Mouse (Mus musculus) cerebellum, postnatal 14 days (tissue): ENCODE measurements at regions not wholly inside any gene's neighbourhood (a gene's known extent, or its start where the extent isn't known, plus 50 kb on each side); places are given as distances from the start of the nearest gene placed in this dataset.

Experiments used
- DNase-seq, 2 experiments: peaks; one replicate each; pipeline ENCODE4 v3.0.0; 2021; ENCODE audit warnings: mixed read lengths in 2 of 2

DNA sequence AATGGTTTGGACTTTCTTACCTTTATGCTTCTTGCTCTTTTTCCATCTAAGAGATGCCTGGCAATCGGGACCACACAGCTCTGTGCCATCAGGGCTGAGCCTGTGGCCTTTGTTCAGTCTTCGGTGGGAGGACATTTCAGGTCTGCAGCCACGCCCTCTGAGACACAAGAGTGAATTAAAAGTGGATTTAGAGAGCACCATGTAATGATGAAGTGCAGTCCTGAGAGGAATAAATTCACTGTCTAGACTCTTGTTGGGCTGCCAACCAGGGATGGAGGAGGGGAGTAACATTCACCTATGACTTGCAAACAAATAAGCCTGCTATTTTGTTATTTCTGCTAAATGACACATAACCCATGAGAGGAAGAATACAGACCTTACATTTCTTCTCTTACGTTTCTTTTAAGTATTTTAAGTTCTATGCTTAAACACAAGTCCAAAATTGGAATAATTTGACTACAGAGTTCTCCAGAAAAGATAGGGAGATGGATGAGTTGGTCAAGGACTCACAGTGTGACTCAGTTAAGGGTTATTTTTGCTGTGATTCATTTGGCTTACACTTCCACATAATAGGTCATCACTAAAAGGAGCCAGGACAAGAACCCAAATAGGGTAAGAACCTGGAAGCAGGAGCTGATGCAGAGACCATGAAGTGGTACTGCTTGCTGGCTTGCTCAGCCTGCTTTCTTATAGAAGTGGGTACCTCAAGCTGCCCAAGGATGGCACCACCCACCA lies 484.3 kb downstream of the Nuf2 start:
- DNase-seq = no peak

DNA sequence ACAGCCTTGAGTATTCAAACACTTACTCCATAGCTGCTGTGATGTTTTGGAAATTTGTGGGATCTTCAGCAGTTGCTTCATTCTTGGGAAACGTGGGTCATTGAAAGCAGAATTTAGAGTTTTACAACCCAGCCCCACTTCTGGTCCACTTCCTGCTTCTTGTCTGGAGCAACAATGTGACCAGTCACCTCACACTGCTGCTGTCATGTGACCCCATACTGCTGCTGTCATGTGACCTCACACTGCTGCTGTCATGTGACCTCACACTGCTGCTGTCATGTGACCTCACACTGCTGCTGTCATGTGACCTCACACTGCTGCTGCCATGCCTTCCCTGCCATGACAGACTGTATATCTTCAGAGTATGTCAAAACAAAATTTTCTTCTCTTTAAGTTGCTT lies 497.7 kb downstream of the Nuf2 start:
- DNase-seq = no peak

DNA sequence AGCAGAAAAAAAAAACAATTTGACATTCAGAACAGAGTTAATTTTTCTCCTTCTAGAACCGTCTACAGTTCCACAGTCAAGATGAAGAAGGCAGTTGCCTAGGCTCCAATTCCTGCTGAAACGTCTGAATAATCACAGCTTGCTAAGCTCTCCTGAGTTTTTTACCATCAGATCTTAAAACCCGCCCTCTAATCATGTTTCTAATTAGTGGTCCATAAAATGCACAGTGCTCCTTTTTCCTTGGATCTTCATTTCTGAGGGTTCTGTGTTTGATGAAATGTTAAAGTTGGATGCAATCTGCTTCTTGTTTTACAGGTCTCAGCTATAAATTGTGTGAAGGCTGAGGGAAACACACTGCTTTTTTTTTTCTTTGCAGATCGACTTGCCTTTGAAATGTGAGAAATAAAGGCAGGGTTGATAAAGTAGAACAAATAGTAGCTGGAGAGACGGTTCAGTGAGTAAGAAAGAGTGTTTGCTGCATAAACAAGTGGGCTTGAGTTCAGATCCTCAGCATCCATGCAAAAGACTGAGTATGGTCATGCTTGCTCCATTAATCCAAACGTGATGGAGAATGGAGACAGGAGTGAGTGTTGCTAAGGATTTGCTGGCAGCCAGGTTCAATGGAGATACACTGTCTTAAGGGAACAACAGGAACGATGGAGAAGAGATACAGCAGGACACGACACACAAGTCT lies 499.3 kb downstream of the Nuf2 start:
- DNase-seq = no peak

DNA sequence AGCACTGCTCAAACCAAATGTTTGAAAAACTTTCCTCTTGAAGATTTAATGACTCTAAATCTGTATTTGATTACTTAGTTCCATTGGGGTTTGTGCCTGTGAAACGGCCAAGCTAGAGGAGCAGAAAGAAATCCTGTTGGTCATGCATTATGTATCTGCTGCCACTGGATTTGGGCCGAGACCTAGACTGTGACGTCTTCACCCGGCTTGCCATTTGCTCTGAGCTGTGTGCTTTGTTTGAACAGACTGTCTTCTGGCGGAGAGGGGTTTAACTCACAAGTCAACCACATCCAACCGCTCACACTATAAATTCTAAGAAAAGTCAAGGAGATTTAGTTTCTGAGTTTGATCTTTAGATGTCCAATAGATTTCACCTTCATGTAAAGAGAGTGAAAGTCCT lies 503.6 kb downstream of the Nuf2 start:
- DNase-seq = peak; percentile 9 to 10

DNA sequence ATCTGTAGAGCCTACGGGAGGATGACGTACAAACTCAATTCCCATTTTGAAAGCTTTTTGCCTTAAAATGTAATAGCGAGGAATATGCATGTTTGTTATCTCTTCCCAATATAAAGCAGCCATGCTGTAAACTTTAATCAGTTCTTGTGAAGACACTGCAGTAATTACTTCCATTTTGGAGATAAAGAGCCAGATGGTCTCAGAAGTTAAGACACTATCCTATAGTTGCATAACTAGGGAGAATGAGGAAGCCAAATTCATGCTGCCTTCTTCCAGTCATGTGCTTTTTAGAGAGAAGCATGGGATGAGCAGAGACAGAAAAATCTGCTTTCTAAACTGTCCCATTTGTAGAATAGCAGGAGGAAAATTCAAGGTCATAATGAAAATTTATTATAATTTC lies 504.0 kb downstream of the Nuf2 start:
- no peak for DNase-seq

DNA sequence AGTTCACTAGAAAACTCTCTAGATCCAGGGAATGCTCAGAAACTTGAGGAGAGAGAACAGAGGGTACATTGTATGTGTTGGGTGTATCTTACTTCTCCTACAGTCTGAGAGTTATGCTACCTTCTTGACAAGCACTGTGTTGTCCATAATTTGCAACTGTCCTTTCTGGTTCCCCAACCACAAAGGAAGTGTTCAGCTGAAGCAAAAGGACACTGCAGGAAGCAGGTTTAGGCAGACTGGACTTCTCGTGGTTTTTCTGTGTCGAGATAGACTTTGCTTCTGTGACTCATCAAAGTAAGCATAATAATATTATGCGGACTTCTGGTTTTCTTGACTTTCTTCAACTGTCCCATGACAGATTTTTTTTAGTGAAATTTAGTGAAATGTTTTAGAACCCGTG lies 506.7 kb downstream of the Nuf2 start:
- DNase-seq = no peak

DNA sequence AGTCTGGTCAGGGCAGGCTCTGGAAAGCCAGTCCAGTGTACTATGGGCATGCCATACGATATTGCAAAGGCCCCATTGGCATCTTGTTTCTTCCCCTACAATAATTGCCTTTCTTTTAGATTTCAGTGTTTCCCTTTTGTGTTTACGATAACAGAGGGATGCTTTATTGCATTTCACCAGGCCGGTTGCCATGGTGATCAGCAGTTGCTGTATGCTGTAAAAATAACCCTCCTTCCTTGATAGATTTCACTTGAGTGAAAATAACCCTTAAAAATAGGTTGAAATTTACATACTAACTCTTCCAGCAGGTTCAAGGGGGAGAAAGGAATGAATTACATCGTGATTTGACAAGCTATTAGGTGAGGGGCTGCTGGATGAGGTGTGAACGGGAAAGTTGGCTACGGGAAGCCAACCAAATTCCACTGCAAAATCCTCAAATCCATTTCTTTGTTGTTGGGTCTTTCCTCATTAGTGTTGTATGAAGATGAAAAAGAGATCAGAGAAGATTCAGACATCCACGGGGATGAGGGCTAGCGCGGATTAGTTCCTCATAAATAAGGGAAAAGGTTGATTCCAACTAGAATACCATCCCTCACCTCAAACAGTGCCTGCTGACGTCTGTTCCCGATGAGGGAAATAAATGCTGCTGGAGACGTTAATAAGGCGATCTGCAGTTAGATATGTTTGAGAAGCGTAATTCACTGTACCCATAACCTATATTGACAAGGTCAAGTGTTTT lies 539.6 kb downstream of the Nuf2 start:
- DNase-seq = no peak

DNA sequence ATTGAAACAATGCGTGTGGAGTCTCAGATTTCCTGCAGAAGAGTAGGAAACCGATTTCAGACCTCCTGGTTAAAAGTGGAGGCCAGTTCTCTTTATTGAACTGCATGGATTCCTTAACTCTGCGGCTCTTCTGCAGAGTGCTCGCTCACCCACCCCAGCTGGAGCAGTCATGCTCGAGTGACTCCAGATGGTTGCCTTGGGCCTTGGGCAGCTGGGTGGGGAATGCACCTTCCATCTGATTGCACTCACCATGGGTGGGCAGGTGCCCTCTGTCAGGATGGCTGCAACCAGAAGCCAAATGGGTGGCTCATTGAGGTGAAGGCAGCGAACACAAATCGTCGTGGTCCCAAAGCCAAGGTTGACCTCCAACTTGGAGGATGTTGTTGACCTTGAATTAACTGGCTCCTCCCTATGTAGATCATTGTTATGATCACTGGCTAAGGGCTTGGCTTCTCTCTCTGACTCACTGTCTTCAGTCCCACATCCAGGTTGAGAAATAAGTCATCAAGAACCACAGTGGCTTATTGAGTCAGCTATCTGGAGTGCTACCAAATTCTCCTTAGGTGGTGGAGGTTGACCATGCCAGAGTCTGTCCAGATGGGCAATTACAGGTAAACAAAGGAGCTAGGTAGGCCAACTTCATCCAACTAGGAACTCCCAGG lies 543.1 kb upstream of the Pbx1 start:
- peak; percentile 26 to 44 for DNase-seq

DNA sequence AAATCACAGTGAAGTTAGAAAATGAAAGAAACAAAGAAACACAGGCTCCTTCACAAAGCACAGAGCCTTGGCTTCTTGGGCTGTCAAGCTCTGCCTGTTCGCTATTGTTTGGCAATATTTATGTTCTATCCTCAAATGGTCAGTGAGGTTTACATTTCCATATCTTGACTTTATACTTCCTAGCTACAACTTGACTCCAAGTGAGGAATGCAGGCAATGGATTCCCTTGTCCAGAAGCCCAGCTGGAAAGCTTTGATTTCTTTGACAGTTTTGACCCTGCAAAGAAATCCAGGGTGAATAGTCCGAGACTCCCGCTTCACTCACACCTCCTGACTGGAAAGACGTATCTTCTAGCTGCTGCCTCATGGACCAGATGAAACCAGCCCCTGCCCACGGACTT lies 537.3 kb upstream of the Pbx1 start:
- no peak for DNase-seq

DNA sequence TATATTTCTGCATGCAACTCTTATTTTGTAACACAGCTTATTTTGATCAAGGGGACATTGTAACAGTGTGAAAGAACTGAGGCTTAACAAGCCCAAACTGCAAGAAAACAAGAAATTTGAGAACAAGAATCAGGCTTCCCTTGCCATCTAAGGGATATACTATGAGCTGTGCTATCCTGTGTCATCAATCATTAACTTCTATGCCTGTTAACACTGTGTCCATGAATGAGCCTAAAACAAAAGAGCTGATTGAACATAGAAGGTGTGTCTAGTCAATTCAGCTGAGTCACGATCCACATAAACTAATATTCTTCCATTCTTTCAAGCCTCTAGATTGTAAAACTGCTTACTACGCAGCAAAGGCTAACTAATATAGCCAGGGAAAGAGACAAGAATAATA lies 535.3 kb upstream of the Pbx1 start:
- no peak for DNase-seq

DNA sequence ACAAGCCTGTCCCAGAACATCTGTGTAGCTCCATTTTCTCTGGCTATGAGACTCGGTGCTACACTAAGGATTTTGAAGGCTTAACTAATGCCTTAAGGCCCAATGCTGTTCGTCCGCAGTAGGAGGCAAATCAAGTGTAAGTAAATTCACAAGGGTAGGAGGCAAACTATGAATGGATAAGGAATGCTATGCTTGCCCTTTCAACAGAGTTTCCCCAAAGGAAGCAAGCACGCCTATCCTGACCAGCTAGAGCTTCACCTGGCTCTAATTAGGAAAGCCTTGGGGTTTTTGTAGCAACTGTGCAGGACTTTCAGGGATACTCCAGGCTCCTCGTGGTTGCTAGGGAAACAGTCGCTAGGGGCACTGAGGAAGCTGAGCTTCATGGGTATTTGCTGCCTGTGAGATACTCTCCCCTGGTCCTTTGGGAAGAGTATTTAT lies 532.4 kb upstream of the Pbx1 start:
- no peak for DNase-seq

DNA sequence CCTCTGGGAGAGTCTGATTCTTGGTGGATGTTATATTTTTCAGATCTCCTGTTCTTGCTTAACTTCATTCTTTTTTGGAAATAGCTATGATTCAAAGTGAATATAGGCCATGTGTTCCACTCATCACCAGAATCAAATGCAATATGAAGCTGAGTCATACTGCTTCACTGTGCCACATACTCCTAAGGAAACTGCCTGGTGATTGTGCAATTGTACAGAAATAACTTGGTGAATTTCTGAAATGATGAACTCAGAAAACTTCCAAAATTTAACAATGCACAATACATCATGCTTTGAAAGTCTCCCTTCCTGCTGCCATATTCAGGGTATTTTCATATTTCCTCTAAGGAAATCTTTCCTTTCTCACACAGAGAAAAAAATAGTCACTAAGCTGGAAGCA lies 518.9 kb upstream of the Pbx1 start:
- no peak for DNase-seq

DNA sequence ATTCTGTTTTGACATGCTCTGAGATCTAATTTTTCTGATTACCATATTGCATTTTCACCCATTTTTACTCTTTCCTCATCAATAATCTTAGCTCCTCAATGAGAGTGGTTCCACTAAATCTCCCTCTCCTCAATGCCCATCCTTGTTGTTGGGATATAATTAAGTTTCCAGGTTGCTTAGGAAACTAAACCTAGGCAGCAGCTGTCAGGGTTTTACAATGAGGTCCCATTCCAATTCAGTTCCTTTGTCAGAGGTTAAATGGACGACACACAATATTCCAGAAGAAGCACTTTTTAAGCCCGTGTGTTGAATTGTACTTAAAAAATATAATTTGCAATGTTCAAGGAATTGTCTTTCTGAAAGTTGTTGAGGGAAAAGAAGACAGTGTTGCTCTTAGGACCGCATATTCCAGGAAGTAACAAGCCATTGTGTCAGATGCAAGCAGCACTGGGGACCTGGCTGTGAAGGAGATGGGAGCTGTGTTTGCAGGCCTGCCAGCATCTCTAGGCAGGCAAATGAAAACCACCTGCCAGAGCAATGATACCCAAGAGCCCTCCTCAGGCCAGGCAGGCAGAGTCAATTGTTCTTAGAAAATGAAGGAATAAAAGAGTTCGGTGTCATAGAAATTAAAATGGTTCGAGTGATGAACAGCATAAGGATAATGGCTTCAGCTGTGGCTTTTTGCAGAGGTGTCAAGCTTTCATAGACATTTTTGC lies 492.2 kb upstream of the Pbx1 start:
- peak; percentile 17 to 18 for DNase-seq

DNA sequence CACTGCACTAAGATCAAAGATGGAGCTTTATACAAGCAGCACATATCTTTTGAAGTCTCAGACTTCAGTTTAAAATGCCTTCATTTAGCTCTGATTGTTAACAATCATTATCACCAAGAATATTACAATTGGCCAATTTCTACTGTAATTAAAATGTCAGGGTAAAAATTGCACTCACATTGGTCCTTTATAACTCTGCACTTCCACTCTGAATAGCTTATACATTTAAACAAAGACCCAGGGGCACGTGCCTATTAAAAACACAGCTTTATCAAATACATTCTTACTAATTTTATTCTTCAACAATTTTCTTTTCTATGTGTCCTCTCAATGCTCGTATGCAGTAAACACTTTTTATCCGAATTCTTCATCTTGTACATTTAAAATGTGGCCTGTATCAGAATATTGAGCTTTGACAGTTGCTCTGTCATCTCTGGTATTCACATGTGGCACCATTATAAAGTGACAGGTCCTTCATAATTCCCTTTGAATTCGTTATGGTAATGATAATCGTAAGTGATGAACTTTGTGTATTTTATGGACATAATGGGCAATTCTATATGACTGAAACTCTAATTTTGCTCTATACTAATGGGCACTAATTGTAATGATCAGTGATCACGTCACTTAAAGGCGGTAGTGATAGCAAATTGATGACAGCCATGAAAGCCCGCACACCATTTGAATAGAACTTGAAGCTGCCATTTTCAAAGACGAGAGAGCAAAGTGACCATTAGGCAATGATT lies 486.4 kb upstream of the Pbx1 start:
- DNase-seq = no peak

DNA sequence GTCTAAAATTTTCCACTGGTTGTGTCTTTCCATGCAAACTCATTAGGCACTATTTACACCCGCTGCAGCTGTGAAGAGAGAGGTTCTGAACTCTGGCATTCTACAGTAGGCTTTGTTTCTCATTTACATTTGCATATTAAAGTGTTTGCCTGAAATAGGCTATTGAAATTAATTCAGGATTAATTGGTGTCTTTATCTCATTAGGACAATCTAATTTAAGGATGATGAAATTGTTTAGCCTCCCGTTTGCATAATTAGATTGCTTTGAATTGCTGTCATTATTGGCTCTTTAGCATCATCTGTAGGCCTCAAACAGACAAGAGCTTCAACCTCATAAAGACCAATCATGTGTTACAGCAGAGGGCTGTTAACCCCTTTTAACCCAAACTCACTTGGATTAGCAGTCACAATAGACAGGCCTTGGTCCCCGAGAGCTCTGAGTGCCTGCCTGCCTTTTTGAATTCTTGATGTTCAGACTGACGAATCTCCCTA lies 476.7 kb upstream of the Pbx1 start:
- DNase-seq = no peak

DNA sequence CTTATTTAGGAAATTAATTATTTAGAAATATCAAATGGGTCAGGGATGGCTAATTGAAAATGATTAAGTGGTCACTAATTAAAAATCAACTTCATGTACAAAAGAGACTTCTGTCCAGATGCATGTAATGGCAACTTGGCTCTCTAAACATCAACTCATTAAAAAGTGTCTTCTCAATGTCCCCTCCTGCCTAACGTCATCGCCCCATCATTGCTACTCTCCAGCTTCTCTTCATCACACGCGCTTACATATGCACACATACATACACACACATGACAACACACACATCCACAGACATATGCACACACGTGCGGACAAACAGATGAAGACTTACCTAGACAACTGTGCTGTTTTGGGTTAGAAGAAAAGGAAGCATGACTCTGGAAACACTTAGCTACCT lies 476.1 kb upstream of the Pbx1 start:
- no peak for DNase-seq

DNA sequence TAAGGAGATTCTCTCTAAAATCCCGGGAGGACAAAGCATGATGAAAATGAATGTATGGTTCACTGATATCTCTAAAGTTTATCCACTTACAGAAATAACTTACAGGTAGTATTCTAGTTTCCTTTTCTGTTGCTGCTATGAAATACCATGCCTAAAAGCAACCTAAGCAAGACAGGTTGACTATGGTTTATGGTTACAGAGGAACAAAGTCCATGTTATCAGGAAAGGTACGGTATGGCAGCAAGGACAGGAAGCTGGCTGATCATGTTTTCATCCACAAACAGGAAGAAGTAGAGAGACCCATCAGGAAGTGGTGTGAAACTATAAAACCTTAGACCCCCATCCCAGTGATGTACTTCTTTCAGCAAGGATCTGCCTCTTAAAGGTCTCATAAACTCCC lies 466.4 kb upstream of the Pbx1 start:
- no peak for DNase-seq

DNA sequence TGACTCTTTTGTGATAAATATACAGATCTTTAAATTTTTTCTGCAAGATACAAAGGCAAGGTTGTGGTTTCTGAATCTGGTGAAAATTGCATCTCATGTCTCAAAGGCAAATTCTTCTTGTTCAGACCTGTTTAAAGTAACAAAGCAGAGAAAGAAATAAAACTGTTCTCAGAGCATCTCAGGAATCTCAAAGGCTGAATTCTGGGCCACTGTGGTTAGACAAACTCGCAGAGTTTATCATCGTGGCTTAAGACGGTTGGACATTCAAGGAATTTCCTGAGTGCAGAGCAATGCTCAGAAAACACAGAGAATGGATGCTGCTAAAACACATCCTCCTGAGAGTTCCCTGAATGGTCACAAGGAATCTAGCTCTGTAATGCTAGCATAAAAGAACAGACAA lies 429.5 kb upstream of the Pbx1 start:
- no peak for DNase-seq

DNA sequence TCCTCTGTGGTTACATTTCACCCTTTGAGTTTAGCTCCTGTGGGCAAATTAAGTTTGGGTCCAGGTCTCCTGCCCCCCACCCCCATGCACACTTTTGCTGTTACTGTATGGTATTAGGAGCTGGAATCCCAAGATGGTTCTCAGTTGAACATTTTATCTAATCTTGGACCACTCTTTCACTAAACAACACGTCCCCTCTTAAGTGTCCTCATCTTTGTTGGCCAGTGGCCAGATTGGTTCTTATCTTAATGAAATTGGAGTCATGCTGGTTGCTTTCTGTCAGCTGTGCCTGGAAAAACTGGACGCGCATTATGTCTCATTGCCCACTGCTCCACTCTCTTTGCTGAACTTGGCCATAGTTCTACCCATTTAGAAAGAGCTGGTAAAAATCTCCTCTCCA lies 391.1 kb upstream of the Pbx1 start:
- no peak for DNase-seq

DNA sequence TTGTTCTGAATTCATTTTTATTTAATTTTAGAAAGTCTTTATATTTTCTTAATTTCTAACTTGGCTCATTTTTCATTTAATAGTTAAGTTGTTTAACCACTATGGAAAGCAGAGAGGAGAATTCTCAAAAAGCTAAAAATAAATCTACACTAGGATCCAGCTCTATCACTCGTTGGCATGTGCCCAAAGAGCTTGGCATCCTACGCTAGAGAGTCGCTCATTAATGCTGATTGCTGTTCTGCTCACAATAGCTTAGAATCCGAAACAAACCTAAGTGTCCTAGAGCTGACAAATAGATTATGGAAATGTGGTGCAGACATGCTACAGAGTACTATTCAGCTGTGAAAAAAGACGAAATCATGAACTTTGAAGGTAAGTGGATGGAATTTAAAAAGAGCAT lies 386.3 kb upstream of the Pbx1 start:
- DNase-seq = peak; percentile 63 to 68

DNA sequence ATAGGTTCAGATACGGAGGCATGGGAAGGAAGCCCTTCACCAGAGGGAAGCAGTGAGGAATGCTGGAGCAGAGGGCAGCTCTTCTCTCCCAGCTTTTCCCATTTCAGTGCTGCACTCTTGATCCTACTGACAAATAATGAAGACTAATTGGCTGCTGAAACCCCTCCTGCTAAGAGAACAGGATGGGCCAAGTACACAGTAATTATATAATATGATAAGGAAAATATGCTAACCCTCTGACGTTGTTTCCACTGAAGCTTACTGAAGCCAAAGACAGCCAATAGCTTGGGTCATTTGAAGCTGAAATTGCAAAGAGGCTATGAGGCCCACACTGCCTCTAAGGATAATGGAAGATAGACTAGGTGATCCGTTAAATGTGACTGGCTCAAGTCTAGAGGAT lies 375.0 kb upstream of the Pbx1 start:
- DNase-seq = no peak

DNA sequence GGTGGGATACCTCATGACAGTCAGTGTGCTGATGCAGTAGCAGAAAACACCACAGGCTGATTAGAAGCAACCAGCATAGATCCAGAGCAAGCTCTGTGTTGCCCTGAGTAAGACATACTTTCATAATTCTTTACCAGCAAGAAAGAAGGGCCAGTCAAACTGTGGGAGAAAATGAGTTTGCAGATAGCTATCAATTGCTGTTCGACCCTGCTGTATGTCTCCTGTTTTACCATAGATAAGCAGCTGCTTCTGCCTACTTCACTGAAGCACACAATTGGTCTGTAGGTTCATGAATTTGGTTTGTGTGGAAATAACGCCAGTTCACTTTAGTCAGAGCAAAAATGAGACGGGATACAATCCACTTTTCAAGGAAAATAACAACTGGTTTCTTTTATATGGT lies 373.4 kb upstream of the Pbx1 start:
- DNase-seq = no peak
